Mouse (Mus musculus): ENCODE data around the gene Gpr4. TPM values are rescaled to one million over a fixed set of nuclear protein-coding genes. Genes with fewer than 3 reads are reported as not detected.
A peak's percentile ranks its signal among the peaks of the same experiment; 100 is the strongest.

Gene Gpr4
- 4.0 and 4.3 TPM in 2 replicates for polyA plus RNA-seq (2015; fragmentation: Nextera tagmentation; extraction: Ambion mirVana)

DNA sequence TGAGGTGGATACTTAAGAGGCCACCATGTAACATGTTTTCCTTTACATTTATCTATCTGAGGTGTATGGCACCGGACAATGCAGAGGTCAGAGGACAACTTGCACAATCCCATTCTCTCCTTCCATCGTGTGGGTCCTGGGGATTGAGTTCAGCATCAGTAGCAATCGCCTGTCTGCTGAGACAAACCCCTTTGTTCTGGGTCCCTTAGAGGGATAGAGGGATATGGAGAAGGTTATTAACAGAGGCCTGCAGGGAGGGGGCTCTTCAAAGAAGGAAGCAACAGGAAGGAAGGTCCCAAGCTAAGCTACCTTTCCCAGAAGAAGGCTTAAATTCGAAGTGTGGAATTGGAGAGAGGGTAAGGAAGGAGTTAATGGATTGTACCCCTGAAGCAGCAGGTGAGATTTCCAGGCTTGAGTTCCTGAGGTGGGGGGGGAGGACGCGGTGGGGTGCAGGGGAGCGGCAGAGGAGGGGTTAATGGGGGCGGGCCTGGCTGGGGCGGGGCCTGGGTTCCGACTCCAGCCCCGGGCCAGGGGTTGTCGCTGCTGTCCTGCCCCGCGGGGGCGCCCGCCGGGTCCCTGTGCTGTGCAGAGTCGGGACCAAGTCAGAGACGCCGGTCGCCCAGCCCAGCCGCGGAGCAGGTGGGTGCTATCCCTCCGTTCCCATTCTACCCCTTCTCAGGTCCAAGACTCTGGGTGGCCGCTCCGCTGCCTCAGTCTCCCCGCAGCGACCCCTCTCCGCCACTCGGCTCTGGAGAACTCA is at the start of gene Gpr4:
TSS of gene Gpr4 (plus strand) at position 543 of the 760 bp plus-strand sequence.
- no peaks in the 10 kb centered on the region for H3K27me3 ChIP-seq (ENCODE audit: insufficient read depth, low read length)
- 2% methylated on average over 30 of the region's 30 CpGs for WGBS
- peaks cover 26% of the 10 kb centered on the region for H3K4me1 ChIP-seq (ENCODE audit: insufficient read depth, low read length)

DNA sequence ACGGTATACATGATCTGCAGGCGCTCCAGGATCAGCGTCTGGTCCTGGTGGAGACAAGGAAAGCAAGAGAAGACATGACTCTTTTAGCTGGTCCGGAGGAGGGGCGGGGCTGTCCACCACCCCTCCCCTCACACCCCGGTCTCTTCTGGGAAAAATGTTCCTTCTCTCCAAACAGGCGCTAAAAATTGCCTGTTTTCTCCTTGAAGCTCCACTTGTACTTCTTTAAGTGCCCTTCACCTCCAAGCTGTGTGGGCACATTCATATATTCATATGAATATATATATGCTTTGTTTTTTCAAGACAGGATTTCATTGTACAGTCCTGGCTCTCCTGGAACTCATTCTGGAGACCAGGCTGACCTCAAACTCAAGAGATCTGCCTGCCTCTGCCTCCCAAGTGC is 49.4 kb upstream of the Gpr4 start:
- no peak overlapping the region for H3K4me3 ChIP-seq (ENCODE audit: low read length)
- peaks cover 26% of the 10 kb centered on the region for H3K4me1 ChIP-seq (ENCODE audit: insufficient read depth, low read length)
- no peaks in the 10 kb centered on the region for H3K36me3 ChIP-seq (ENCODE audit: insufficient read depth, low read length)
- no peak for ATAC-seq (ENCODE audit: low FRiP score, low TSS enrichment)
- peaks cover 4% of the 10 kb centered on the region; the same call in 1 of the 2 replicates for H3K9me3 ChIP-seq (ENCODE audit: low read length)
- H3K9ac ChIP-seq (replicated peaks; ENCODE audit: low read length), result no peak overlapping the region
- 73% methylated on average over 7 of the region's 7 CpGs for WGBS
- H3K27me3 ChIP-seq (ENCODE audit: insufficient read depth, low read length), result peaks cover 18% of the 10 kb centered on the region; the same call in 1 of the 2 replicates
- no peak overlapping the region for H3K4me2 ChIP-seq (replicated peaks; ENCODE audit: low read depth, low read length)
- no peak overlapping the region for H3K27ac ChIP-seq (ENCODE audit: low read length)

More for the DNA sequence above, at the start of gene Gpr4:
- peak within 1 kb of the TSS; percentile 65 for H3K9ac ChIP-seq (replicated peaks; ENCODE audit: low read length)
- H3K36me3 ChIP-seq (ENCODE audit: insufficient read depth, low read length), result no peaks in the 10 kb centered on the region
- ATAC-seq (ENCODE audit: low FRiP score, low TSS enrichment), result peak; percentile 88
- H3K9me3 ChIP-seq (ENCODE audit: low read length), result no peaks in the 10 kb centered on the region
- H3K4me3 ChIP-seq (ENCODE audit: low read length), result peak within 1 kb of the TSS; percentile 60
- peak within 1 kb of the TSS; percentile 85 for H3K4me2 ChIP-seq (replicated peaks; ENCODE audit: low read depth, low read length)
- H3K27ac ChIP-seq (ENCODE audit: low read length), result peak within 1 kb of the TSS; percentile 55

DNA sequence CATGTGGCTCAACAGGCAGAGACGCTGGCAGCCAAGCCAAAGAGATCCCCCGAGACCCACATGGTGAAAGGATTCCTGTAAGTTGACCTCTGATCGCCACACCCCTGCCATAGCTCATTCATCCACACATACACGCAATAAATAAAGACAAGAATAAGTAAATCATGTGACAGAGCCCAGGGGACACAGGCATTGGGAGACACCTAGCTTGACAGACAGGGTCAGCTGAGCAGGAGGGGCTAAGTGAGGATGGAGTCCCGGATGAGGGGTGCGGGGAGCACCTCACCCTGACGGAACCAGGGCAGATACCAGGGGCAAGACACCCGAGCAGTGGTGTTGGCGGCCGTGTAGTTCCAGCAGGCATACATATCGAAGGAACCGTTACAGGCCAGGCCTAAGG is 48.6 kb upstream of the Gpr4 start:
- peaks cover 26% of the 10 kb centered on the region for H3K4me1 ChIP-seq (ENCODE audit: insufficient read depth, low read length)
- H3K4me3 ChIP-seq (ENCODE audit: low read length), result no peak overlapping the region
- peak overlapping the region; percentile 28 for H3K4me2 ChIP-seq (replicated peaks; ENCODE audit: low read depth, low read length)
- peak; percentile 26 for ATAC-seq (ENCODE audit: low FRiP score, low TSS enrichment)
- H3K36me3 ChIP-seq (ENCODE audit: insufficient read depth, low read length), result no peaks in the 10 kb centered on the region
- H3K9me3 ChIP-seq (ENCODE audit: low read length), result peaks cover 4% of the 10 kb centered on the region; the same call in 1 of the 2 replicates
- H3K27me3 ChIP-seq (ENCODE audit: insufficient read depth, low read length), result peaks cover 15% of the 10 kb centered on the region; the same call in 1 of the 2 replicates
- 20% methylated on average over 12 of the region's 12 CpGs for WGBS
- H3K27ac ChIP-seq (ENCODE audit: low read length), result no peak overlapping the region
- no peak overlapping the region for H3K9ac ChIP-seq (replicated peaks; ENCODE audit: low read length)

DNA sequence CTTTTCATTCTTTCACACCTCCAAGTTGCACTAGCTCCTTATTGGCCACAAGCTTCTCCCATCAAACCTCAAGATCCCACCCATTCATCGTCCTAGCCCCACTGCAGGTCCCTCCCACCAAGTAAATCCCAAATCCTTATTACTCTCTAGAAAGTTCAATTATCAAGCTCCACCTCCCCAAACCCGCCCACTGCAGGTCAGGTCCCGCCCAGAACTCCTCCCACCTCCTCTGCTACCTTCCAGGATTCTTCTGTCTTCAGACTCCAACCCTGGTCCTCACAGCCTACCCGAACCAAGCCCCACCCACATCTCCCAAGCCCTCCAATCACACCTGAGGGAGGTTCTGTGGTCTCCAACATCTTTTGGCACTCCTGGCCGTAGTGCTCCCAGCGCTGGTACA is 48.1 kb upstream of the Gpr4 start:
- ATAC-seq (ENCODE audit: low FRiP score, low TSS enrichment), result peak; percentile 79
- H3K9ac ChIP-seq (replicated peaks; ENCODE audit: low read length), result no peak overlapping the region
- no peak overlapping the region for H3K27ac ChIP-seq (ENCODE audit: low read length)
- H3K4me2 ChIP-seq (replicated peaks; ENCODE audit: low read depth, low read length), result peak overlapping the region; percentile 28
- peaks cover 4% of the 10 kb centered on the region; the same call in 1 of the 2 replicates for H3K9me3 ChIP-seq (ENCODE audit: low read length)
- peak overlapping the region; percentile 8; the same call in 1 of the 2 replicates for H3K4me3 ChIP-seq (ENCODE audit: low read length)
- 0% methylated on average over 6 of the region's 6 CpGs for WGBS
- H3K27me3 ChIP-seq (ENCODE audit: insufficient read depth, low read length), result peaks cover 10% of the 10 kb centered on the region; the same call in 1 of the 2 replicates
- H3K36me3 ChIP-seq (ENCODE audit: insufficient read depth, low read length), result no peaks in the 10 kb centered on the region
- peaks cover 26% of the 10 kb centered on the region for H3K4me1 ChIP-seq (ENCODE audit: insufficient read depth, low read length)

DNA sequence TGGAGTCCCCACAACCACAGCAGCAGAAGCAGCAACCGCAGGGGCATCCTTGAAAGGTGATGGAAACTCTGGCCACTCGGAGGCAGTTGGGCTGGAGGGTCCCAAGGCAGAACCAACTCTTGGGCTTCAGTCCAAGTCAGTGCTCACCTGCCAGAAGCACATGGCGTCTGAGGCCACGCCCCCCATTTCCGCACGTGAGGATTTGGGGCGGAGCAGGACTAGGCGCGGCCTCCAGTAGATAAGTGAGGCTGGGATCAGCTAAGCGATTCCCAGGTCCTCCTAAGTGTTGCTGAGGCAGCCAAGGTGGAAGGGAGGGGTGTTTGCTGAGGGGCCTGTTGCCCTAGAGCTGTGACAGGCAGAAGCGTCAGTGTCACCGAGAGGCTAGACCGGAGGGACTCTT is 47.4 kb upstream of the Gpr4 start:
- Histone ChIP-seq H3K4me1 (ENCODE audit: insufficient read depth, low read length) (peaks cover 18% of the 10 kb centered on the region), H3K4me2 (replicated peaks; ENCODE audit: low read depth, low read length) (peak overlapping the region; percentile 17; the same call in 1 of the 2 replicates), H3K4me3 (ENCODE audit: low read length) (no peak overlapping the region), H3K36me3 (ENCODE audit: insufficient read depth, low read length) (no peaks in the 10 kb centered on the region), H3K27me3 (ENCODE audit: insufficient read depth, low read length) (peaks cover 5% of the 10 kb centered on the region; the same call in 1 of the 2 replicates), H3K9ac (replicated peaks; ENCODE audit: low read length) (0 out of 2 replicates have a peak overlapping the region, but pooled peaks have one; percentile 7), H3K27ac (ENCODE audit: low read length) (no peak overlapping the region), H3K9me3 (ENCODE audit: low read length) (peaks cover 4% of the 10 kb centered on the region; the same call in 1 of the 2 replicates)
- 3% methylated on average over 13 of the region's 13 CpGs for WGBS
- ATAC-seq (ENCODE audit: low FRiP score, low TSS enrichment), result no peak

DNA sequence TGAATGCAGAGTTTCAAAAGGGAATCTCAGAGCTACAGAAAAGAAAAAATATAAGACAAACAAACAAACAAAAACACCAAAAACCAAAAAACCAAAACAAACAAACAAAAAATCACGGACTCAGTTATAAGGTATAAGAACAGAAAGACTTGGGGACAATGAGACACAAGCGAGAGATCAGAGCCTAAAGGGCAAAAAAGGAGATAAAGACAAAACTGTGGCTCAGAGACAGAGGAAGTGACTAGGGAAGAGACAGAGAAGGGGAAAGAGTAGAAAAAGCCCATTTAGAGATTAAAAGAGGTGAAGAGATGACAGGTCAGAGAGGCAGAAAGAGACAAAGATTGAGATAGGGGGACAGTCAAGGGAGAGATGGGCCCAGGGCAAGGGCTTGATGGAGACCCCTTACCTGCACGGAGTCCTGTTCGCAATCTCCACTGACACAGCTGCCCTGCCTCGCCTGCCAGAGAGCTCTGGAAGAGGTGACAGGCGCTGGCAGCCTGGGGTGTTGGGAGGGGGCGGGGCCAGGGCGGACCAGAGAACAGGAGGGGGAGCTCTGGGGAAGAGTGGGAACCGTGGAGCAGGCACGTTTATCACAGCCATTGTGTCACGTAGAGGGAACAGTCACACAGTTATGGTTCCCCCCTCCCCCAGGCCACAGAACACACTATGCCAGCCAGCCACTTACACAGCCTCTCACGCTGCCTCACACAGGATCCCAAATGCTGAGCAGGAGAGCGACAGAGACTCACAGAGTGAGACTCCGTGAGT is 46.5 kb upstream of the Gpr4 start, which contains the start of gene Gipr:
TSS of gene Gipr (minus strand) at position 472 of the 768 bp plus-strand sequence.
- WGBS, result 12% methylated on average over 14 of the region's 14 CpGs
- no peak for ATAC-seq (ENCODE audit: low FRiP score, low TSS enrichment)
- H3K9ac ChIP-seq (replicated peaks; ENCODE audit: low read length), result 0 out of 2 replicates have a peak within 1 kb of the TSS, but pooled peaks have one; percentile 7
- no peak within 1 kb of the TSS for H3K4me3 ChIP-seq (ENCODE audit: low read length)
- peaks cover 5% of the 10 kb centered on the region; the same call in 1 of the 2 replicates for H3K27me3 ChIP-seq (ENCODE audit: insufficient read depth, low read length)
- peaks cover 4% of the 10 kb centered on the region; the same call in 1 of the 2 replicates for H3K9me3 ChIP-seq (ENCODE audit: low read length)
- peak within 1 kb of the TSS; percentile 17; the same call in 1 of the 2 replicates for H3K4me2 ChIP-seq (replicated peaks; ENCODE audit: low read depth, low read length)
- H3K27ac ChIP-seq (ENCODE audit: low read length), result no peak within 1 kb of the TSS
- no peaks in the 10 kb centered on the region for H3K36me3 ChIP-seq (ENCODE audit: insufficient read depth, low read length)
- H3K4me1 ChIP-seq (ENCODE audit: insufficient read depth, low read length), result peaks cover 13% of the 10 kb centered on the region

DNA sequence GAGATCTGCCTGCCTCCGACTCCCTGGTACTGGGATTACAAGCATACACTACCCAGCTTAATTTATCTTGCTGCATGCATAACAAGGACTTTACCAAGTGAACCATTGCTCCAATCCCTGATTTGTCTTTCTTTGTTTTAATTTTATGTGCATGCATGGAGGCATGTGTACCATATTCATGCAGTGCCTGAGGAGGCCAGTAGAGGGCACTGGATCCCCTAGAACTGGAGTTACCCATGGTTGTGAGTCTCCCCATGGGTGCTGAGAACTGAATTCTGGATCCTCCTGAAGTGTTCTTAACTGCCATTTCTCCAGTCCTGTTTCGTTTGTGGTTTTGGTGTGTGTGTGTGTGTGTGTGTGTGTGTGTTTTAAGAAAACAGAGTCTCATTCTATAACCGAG is 45.3 kb upstream of the Gpr4 start:
- Histone ChIP-seq H3K9me3 (ENCODE audit: low read length) (peaks cover 4% of the 10 kb centered on the region; the same call in 1 of the 2 replicates), H3K4me1 (ENCODE audit: insufficient read depth, low read length) (peaks cover 20% of the 10 kb centered on the region), H3K27me3 (ENCODE audit: insufficient read depth, low read length) (peaks cover 5% of the 10 kb centered on the region; the same call in 1 of the 2 replicates), H3K36me3 (ENCODE audit: insufficient read depth, low read length) (no peaks in the 10 kb centered on the region), H3K4me2 (replicated peaks; ENCODE audit: low read depth, low read length) (no peak overlapping the region), H3K4me3 (ENCODE audit: low read length) (no peak overlapping the region), H3K27ac (ENCODE audit: low read length) (no peak overlapping the region), H3K9ac (replicated peaks; ENCODE audit: low read length) (no peak overlapping the region)
- no peak for ATAC-seq (ENCODE audit: low FRiP score, low TSS enrichment)
- 88% methylated on average over 3 of the region's 3 CpGs for WGBS

DNA sequence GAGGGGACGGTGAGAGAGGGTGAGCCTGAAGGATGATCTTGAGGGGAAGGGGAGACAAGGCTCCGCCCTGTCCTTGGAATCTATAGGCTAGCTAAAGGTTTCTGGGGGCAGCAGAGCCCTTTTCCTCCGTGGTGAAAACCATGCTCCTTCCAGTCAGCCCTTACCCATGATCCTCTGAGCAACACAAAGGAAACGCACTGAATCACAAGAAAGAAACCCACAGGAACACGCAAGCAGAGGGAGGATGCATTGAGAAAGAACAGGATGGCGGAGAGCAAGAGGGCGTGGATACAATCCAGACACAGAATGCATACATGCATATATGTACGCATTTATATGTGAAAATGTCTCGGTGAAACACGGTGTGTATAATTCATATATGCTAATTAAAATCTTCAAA is 42.8 kb upstream of the Gpr4 start:
- ATAC-seq (ENCODE audit: low FRiP score, low TSS enrichment), result no peak
- Histone ChIP-seq H3K27ac (ENCODE audit: low read length) (0 out of 2 replicates have a peak overlapping the region, but pooled peaks have one; percentile 0), H3K9me3 (ENCODE audit: low read length) (peaks cover 4% of the 10 kb centered on the region; the same call in 1 of the 2 replicates), H3K4me1 (ENCODE audit: insufficient read depth, low read length) (peaks cover 26% of the 10 kb centered on the region), H3K36me3 (ENCODE audit: insufficient read depth, low read length) (no peaks in the 10 kb centered on the region), H3K9ac (replicated peaks; ENCODE audit: low read length) (no peak overlapping the region), H3K27me3 (ENCODE audit: insufficient read depth, low read length) (peaks cover 8% of the 10 kb centered on the region; the same call in 1 of the 2 replicates), H3K4me2 (replicated peaks; ENCODE audit: low read depth, low read length) (no peak overlapping the region), H3K4me3 (ENCODE audit: low read length) (no peak overlapping the region)
- WGBS, result 62% methylated on average over 10 of the region's 10 CpGs

DNA sequence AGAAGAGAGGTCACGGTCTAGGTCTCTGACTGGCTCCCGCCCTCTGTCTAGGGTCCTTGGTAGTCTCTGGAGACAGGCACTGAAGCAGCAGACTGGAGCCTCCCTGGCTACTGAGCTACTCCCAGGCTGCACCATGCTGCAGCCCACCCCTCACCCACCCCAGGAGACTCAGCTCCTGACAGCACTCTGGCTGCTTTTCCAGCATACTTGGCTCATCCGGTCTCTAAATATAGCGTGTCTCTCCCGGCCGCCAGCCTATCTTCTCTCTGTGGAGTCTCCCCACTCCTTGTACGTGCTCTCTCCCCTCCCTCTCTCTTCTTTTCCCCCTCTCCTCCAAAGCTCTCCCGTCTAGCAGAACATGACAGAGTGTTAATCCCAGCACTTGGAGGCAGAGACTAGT is 42.2 kb upstream of the Gpr4 start:
- Histone ChIP-seq H3K4me1 (ENCODE audit: insufficient read depth, low read length) (peaks cover 20% of the 10 kb centered on the region), H3K9me3 (ENCODE audit: low read length) (peaks cover 4% of the 10 kb centered on the region; the same call in 1 of the 2 replicates), H3K36me3 (ENCODE audit: insufficient read depth, low read length) (no peaks in the 10 kb centered on the region), H3K4me3 (ENCODE audit: low read length) (no peak overlapping the region), H3K9ac (replicated peaks; ENCODE audit: low read length) (0 out of 2 replicates have a peak overlapping the region, but pooled peaks have one; percentile 9), H3K27me3 (ENCODE audit: insufficient read depth, low read length) (peaks cover 9% of the 10 kb centered on the region; the same call in 1 of the 2 replicates), H3K27ac (ENCODE audit: low read length) (0 out of 2 replicates have a peak overlapping the region, but pooled peaks have one; percentile 60), H3K4me2 (replicated peaks; ENCODE audit: low read depth, low read length) (no peak overlapping the region)
- 58% methylated on average over 8 of the region's 8 CpGs for WGBS
- peak; percentile 64; the same call in 1 of the 2 replicates for ATAC-seq (ENCODE audit: low FRiP score, low TSS enrichment)
